Mouse (Mus musculus) cerebellum, postnatal 25 days (tissue): ENCODE measurements around the gene Ifi47.
A peak's percentile ranks its signal among the peaks of the same experiment; 100 is the strongest.

Experiments used
- DNase-seq, 2 experiments: peaks; one replicate each; pipeline ENCODE4 v3.0.0; 2021; ENCODE audit warnings: mixed read lengths in 2 of 2

The Ifi47 gene

GRCm38 (mm10) chr11:49090551-49090950, 14.2 kb downstream of the Ifi47 start:
- DNase-seq: no peak

GRCm38 (mm10) chr11:49091171-49091570, 14.8 kb downstream of the Ifi47 start:
- DNase-seq: no peak

GRCm38 (mm10) chr11:49092053-49092586, 15.7 kb downstream of the Ifi47 start:
- no peak for DNase-seq

GRCm38 (mm10) chr11:49092786-49093185, 16.4 kb downstream of the Ifi47 start:
- DNase-seq: no peak

GRCm38 (mm10) chr11:49093861-49094660, 17.7 kb downstream of the Ifi47 start:
- DNase-seq: no peak

- no peak for DNase-seq
Observed at GRCm38 (mm10) chr11:49095367-49095766, 19.0 kb downstream of the Ifi47 start.

GRCm38 (mm10) chr11:49100409-49100808, 24.0 kb downstream of the Ifi47 start:
- DNase-seq: no peak

- DNase-seq: no peak
Observed at GRCm38 (mm10) chr11:49101500-49101899, 25.1 kb downstream of the Ifi47 start.

- peak; percentile 77 to 90 for DNase-seq
Observed at GRCm38 (mm10) chr11:49103047-49103693, 26.8 kb downstream of the Ifi47 start.

GRCm38 (mm10) chr11:49105752-49106151, 29.4 kb downstream of the Ifi47 start:
- DNase-seq: no peak

GRCm38 (mm10) chr11:49107650-49108537, 31.5 kb downstream of the Ifi47 start:
- no peak for DNase-seq

GRCm38 (mm10) chr11:49108833-49109232, 32.4 kb downstream of the Ifi47 start:
- peak in 1 of 2 experiments; percentile 18 for DNase-seq

- DNase-seq: no peak
Observed at GRCm38 (mm10) chr11:49111000-49111399, 34.6 kb downstream of the Ifi47 start.

- no peak for DNase-seq
Observed at GRCm38 (mm10) chr11:49112624-49113219, 36.3 kb downstream of the Ifi47 start.

GRCm38 (mm10) chr11:49114158-49114557, 37.8 kb downstream of the Ifi47 start:
- no peak for DNase-seq

- no peak for DNase-seq
Observed at GRCm38 (mm10) chr11:49114774-49115173, 38.4 kb downstream of the Ifi47 start, which contains the start of gene Olfr1396. Olfr1396 (minus strand) TSS chr11:49114874.

GRCm38 (mm10) chr11:49119635-49120034, 43.2 kb downstream of the Ifi47 start:
- DNase-seq: no peak

- no peak for DNase-seq
Observed at GRCm38 (mm10) chr11:49124169-49124568, 47.8 kb downstream of the Ifi47 start.

- no peak for DNase-seq
Observed at GRCm38 (mm10) chr11:49141974-49142373, 65.6 kb downstream of the Ifi47 start, which contains the start of gene Olfr1395. Olfr1395 (plus strand) TSS chr11:49142274.
